Comparison of ENCODE assay signal across 12 mouse cellular contexts in the genomic region with DNA sequence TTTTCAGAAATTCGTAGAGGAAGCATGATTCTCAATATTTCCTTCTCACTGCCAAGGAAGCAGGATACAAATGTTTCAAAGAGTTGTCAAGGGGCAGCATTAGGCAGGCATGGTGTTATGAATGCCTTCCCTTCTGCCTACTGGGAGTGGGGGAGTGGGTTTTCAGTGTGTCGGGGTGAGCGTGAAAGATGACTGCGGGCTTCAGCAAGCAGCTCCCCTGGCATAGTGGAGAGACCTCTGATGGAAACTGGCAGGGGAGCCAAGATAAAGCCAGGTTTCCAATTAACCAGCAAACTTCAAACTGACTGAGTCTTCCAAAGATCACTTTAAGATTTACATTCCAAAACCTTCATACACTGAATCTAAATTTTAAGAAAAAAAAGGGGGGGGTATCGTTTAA. TPM values are rescaled to one million over a fixed set of nuclear protein-coding genes. Genes with fewer than 3 reads are reported as not detected.
DNase-seq lines count a peak whose midpoint lies in the region; ATAC-seq and TF ChIP-seq lines count a peak whose summit lies in the region.
"Had no signal": no experiment of that assay in that cellular context is flagged by ENCODE, and none has a peak within 500 bp of the region (broad histone marks: within the 10 kb centered on the region; RNA-seq: fewer than 3 reads in every experiment).

No protein-coding gene starts in this region.

- H3K9ac ChIP-seq in forebrain, embryonic 15.5 days (replicated peaks) = peak overlapping the region; percentile 33
- H3K9ac ChIP-seq in midbrain, embryonic 11.5 days (ENCODE audit: low read length) = peak overlapping the region; percentile 53
- H3K9ac ChIP-seq: lung, embryonic 15.5 days had no signal

- intact Hi-C loops in left cerebral cortex, adult 2 months (cut with DNase I) = loop anchor here (5.0 kb wide), 1 partner anchor 91 kb away; no protein-coding TSS in a partner anchor

- H3K4me3 ChIP-seq in left cerebral cortex, adult 2 months = peak overlapping the region; percentile 48; the same call in 1 of the 2 replicates
- H3K4me3 ChIP-seq in forebrain, embryonic 15.5 days = peak overlapping the region; percentile 57
- peak overlapping the region; percentile 61 for H3K4me3 ChIP-seq in midbrain, embryonic 11.5 days (ENCODE audit: low read depth, low read length)

- ATAC-seq in forebrain, embryonic 15.5 days (replicated peaks) = no peak
- no peak for ATAC-seq in midbrain, embryonic 11.5 days (ENCODE audit: low FRiP score)
- ATAC-seq: CD4-positive, CD25-positive, alpha-beta regulatory T cell, adult 4 months had no signal

- no peak for DNase-seq in left cerebral cortex, adult 2 months (ENCODE audit: extremely low spot score in 1 of 2, low spot score in 2 of 2)
- DNase-seq in left cerebral cortex, adult 8-10 months (ENCODE audit: low spot score in 2 of 2) = no peak
- peak; percentile 86 for DNase-seq in midbrain, embryonic 11.5 days (ENCODE audit: low spot score, missing footprints)
- DNase-seq in ovary, postnatal 36 days (ENCODE audit: low spot score) = no peak
- DNase-seq in adrenal gland, adult (ENCODE audit: inconsistent age in 2 of 2, low spot score in 1 of 2) = no peak
- DNase-seq in adrenal gland, postnatal 14 days = no peak
- DNase-seq: thymus, postnatal 14 days had no signal

- peaks cover 3% of the 10 kb centered on the region for H3K4me1 ChIP-seq in forebrain, embryonic 15.5 days
- H3K4me1 ChIP-seq in midbrain, embryonic 11.5 days (ENCODE audit: control insufficient read depth, insufficient read depth, low read length) = no peaks in the 10 kb centered on the region
- H3K4me1 ChIP-seq: lung, embryonic 15.5 days had no signal

- no peaks in the 10 kb centered on the region for H3K27me3 ChIP-seq in forebrain, embryonic 15.5 days
- H3K27me3 ChIP-seq in midbrain, embryonic 11.5 days (ENCODE audit: control insufficient read depth, insufficient read depth, low read length) = no peaks in the 10 kb centered on the region

- WGBS in forebrain, embryonic 15.5 days = 19% methylated on average over 5 of the region's 5 CpGs
- WGBS in midbrain, embryonic 11.5 days = 19% methylated on average over 5 of the region's 5 CpGs

- H3K27ac ChIP-seq in left cerebral cortex, adult 2 months = no peak overlapping the region; the same call in 1 of the 2 replicates
- peak overlapping the region; percentile 78 for H3K27ac ChIP-seq in forebrain, embryonic 15.5 days (replicated peaks)
- peak overlapping the region; percentile 80 for H3K27ac ChIP-seq in midbrain, embryonic 11.5 days (ENCODE audit: low read depth, low read length)
- H3K27ac ChIP-seq: lung, embryonic 15.5 days had no signal

- H3K4me2 ChIP-seq in forebrain, embryonic 15.5 days (replicated peaks) = peak overlapping the region; percentile 51
- H3K4me2 ChIP-seq in midbrain, embryonic 11.5 days = peak overlapping the region; percentile 49

- no peaks in the 10 kb centered on the region for H3K9me3 ChIP-seq in forebrain, embryonic 15.5 days
- no peaks in the 10 kb centered on the region for H3K9me3 ChIP-seq in midbrain, embryonic 11.5 days (ENCODE audit: control insufficient read depth, low read length)
- H3K9me3 ChIP-seq: lung, embryonic 15.5 days had no signal

- H3K36me3 ChIP-seq in forebrain, embryonic 15.5 days = no peaks in the 10 kb centered on the region
- no peaks in the 10 kb centered on the region for H3K36me3 ChIP-seq in midbrain, embryonic 11.5 days (ENCODE audit: control insufficient read depth, insufficient read depth, low read length)
- H3K36me3 ChIP-seq: lung, embryonic 15.5 days had no signal

- no peak for TF ChIP-seq CTCF in left cerebral cortex, adult 2 months (IDR thresholded peaks at IDR 0.05)

RNA-seq across cellular contexts. Expression of gene Pou3f4, which starts 0.7 kb away (rescaled TPM):
- 1 to 10 TPM; 4.1 to 5.8 TPM for total RNA-seq in left cerebral cortex, adult 2 months (2021)
- 10 to 100 TPM in 2 of 4 experiments, 1 to 10 TPM in 2; 8.5 to 11.1 (median 9.9) TPM for total RNA-seq in left cerebral cortex, adult 8-10 months (2022)
- polyA plus RNA-seq in forebrain, embryonic 15.5 days (2015; fragmentation: Nextera tagmentation; extraction: Ambion mirVana) = 12.6 and 15.0 TPM in 2 replicates
- polyA plus RNA-seq in midbrain, embryonic 11.5 days (2014; fragmentation: Nextera tagmentation; extraction: Ambion mirVana) = 32.4 and 33.8 TPM in 2 replicates
- not detected in 2 replicates for total RNA-seq in adrenal gland, postnatal 14 days (2021)
- total RNA-seq: adrenal gland, adult 18-20 months; hematopoietic stem cell, adult 5-6 weeks had no signal
- polyA plus RNA-seq: CD4-positive, CD25-positive, alpha-beta regulatory T cell, adult 4 months had no signal
